Mouse (Mus musculus) embryonic fibroblast, embryonic 13.5 days (primary cell): ENCODE measurements around the gene 1810009A15Rik. TPM values are rescaled to one million over a fixed set of nuclear protein-coding genes. Genes with fewer than 3 reads are reported as not detected.
A peak's percentile ranks its signal among the peaks of the same experiment; 100 is the strongest.

Experiments used
- H3K27ac ChIP-seq: 2 replicates; pipeline ENCODE4 v1.5.1; 2012; ENCODE audit warnings: low read length, control low read depth, inconsistent platforms; ENCODE audit not compliant: insufficient read depth
- H3K4me1 ChIP-seq: 2 replicates; pipeline ENCODE4 v1.6.1; 2011; ENCODE audit warnings: low read length; ENCODE audit not compliant: control insufficient read depth, insufficient read depth
- H3K4me3 ChIP-seq: 2 replicates; pipeline ENCODE4 v1.5.1; 2011; ENCODE audit warnings: mild to moderate bottlenecking, control low read depth, low read length; ENCODE audit not compliant: insufficient read depth
- CTCF ChIP-seq: IDR thresholded peaks from 2 replicates; pipeline ENCODE4 v1.5.1; 2011; ENCODE audit warnings: mild to moderate bottlenecking, control low read depth, low read length, moderate library complexity, borderline replicate concordance; ENCODE audit not compliant: insufficient read depth
- POLR2A ChIP-seq: IDR thresholded peaks from 2 replicates; pipeline ENCODE4 v1.6.1; 2011; ENCODE audit warnings: low read depth, mild to moderate bottlenecking, control low read depth, low read length, moderate library complexity
- polyA plus RNA-seq: library from polyadenylated mRNA; stranded (reverse); fragments of >200 nt; gene quantifications from 2 replicates; pipeline ENCODE4 v1.2.4, GENCODE M21; 2011; ENCODE audit warnings: low read depth; ENCODE audit not compliant: missing spikeins, insufficient read length

1810009A15Rik gene
- polyA plus RNA-seq, result 61.7 and 68.8 TPM in 2 replicates

DNA sequence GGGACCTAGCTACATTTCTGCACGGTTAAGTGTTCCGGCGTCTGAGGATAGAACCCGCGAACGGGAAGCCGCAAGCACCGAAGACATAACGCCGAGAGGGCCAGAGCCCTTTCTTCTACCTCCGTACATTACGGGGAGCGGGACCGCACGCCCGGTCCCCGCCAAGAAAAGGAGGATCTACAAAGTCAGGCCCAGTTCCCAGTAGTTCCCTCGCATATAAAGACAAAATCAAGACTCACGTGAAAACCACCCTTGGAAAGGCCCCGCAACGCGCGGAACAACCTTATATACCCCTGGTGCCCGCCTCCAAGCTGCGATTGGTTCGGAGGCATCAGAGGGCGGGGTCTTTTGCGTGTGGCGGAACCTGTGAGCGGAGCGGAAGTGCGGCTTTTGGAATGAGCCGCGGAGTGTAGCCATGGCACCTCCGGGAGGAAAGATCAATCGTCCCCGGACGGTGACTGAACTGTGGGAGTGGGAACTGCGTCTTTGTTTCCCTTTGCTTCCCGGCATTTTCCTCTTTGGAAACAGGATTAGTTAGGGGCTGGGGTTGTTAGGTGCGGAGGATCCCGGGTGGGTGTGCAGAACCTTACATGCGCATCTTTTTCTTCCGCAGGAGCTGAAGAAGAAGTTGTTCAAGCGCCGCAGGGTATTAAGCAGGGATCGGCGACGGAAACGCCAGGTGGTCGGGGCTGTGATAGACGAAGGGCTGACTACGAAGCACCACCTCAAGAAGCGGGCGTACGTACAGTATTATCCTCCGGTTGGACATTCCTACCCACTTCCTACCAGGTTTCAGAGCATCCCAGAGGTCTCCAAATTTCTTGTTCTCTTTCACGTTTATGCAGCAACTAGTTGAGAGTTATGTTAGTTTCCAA, at the start of gene 1810009A15Rik, which contains the start of gene Gm49416:
1810009A15Rik (plus strand) TSS at position 343 of the 875 bp plus-strand sequence.
Gm49416 (plus strand) TSS at position 416 of the 875 bp plus-strand sequence.
- Histone ChIP-seq H3K27ac (peak within 1 kb of the TSS; percentile 82), H3K4me3 (peak within 1 kb of the TSS; percentile 95), H3K4me1 (peaks cover 4% of the 10 kb centered on the region; the same call in 1 of the 2 replicates)
- peak; percentile 95 for TF ChIP-seq POLR2A
- TF ChIP-seq CTCF, result no peak

DNA sequence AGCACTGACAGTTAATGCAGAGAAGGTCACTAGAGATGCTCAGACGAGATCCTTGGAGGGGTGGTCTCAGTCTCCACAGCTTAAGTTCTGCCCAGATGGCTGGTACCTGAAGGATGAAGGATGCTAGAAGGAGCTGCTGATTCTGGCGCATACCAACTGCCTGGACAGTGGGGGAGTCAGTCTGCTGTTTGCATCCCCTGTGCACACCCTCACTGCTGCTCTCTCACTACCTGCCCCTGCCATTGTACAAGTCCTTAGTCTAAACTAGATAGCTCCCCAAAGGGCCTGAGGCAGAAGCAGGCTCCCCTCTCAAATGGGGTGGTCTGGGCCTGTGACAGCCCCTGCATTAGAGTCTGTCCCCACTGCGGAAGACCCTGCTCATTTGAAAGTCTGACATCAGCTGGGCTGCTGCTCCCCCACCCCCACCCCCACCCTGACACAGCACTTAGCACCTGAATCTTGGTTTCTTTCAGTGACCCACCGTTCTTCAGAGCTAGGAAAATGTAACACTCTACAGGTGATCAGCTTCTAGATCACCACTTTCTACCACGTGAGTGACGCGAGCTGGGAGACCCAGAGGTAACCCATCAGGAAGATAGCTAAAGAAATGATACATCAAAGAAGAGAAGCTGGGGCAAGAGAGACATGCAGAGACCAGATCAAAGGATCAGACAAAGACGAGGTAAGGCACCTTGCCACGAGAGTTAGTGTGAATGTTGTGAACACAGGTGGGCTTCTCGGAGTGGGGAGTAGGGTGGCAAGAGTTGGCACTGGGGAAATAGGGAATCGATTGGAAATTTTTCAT, 49.3 kb upstream of the 1810009A15Rik start, which contains the start of gene Gng3:
Gng3 (minus strand) TSS at position 92 of the 805 bp plus-strand sequence.
- Histone ChIP-seq H3K4me3 (no peak within 1 kb of the TSS), H3K27ac (no peak within 1 kb of the TSS), H3K4me1 (no peaks in the 10 kb centered on the region)
- TF ChIP-seq POLR2A (no peak), CTCF (no peak)

DNA sequence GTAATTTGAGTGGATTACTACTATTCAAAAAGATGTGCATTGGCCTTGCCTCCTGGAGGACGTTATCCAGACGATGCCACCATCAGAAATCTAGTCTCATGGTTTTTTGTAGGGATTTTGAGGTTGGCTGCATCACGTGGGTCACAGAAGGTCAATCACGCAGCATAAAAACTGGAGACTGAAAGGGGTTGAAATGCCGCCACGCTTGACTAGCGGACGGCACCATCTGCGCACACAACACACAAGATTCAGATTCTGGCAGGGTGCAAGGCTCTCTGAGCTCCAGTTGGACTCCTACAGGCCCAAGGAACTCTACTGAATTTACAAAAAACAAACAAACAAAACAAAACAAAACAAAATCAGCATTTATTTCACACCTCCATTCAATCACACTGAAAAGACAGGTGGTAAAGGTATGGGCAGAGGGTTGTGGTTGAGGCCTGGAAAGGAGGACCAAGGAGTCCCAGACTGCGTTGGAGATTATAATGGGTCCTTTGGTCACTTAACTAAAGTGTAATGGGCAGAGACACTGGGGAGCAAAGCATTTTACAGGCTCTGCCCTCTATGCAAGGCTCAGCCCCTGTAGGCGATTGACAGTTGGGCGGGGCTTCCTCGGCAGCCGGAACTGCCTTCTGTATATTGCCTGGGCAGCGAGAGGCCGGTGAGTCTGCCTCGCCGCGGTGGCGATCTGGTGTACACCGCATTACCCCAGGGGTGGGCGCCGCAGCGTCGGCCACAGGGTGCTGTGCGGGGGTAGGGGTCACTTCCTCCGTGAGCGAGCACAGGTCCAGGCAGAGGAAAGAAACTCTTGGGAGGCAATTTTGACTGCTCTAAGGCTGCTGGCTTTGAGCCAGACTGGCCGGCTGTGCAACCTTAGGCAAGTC, 48.5 kb upstream of the 1810009A15Rik start:
- H3K4me1 ChIP-seq, result no peaks in the 10 kb centered on the region
- H3K4me3 ChIP-seq, result peak overlapping the region; percentile 30
- TF ChIP-seq CTCF (no peak), POLR2A (peak; percentile 85)
- no peak overlapping the region for H3K27ac ChIP-seq

DNA sequence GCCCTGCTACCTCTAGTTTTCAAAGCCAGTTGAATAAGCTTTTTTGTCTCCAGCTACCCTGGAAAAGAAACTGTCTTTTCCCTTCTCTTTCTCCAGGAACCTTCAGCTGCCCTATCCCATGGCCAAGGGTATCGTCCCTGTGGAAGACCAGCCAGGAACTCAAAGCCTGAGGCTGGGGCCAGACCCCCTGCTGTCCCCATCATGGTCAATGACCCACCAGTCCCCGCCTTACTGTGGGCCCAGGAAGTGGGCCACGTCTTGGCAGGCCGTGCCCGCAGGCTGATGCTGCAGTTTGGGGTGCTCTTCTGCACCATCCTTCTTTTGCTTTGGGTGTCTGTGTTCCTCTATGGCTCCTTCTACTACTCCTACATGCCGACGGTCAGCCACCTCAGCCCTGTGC, 47.6 kb upstream of the 1810009A15Rik start:
- no peaks in the 10 kb centered on the region for H3K4me1 ChIP-seq
- TF ChIP-seq POLR2A (no peak), CTCF (no peak)
- no peak overlapping the region for H3K27ac ChIP-seq
- H3K4me3 ChIP-seq, result peak overlapping the region; percentile 30; the same call in 1 of the 2 replicates

DNA sequence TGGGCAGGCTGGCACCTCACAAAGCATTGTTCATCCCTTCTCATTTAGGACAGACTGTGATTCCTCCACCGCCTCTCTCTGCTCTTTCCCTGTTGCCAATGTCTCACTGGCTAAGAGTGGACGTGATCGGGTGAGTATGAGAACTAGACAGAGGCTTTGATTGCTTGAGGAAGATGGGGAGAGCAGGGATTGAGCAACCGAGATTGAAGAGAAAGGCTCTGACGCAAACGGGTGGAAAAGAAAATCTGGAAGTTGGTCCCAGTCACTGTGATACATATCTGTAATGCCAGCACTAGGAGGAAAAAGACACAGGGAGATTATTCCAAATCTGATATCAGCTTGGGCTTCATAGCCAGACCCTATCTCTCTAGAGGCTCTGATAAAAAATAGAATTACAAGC, 45.7 kb upstream of the 1810009A15Rik start:
- TF ChIP-seq POLR2A (no peak), CTCF (no peak)
- H3K27ac ChIP-seq, result no peak overlapping the region

DNA sequence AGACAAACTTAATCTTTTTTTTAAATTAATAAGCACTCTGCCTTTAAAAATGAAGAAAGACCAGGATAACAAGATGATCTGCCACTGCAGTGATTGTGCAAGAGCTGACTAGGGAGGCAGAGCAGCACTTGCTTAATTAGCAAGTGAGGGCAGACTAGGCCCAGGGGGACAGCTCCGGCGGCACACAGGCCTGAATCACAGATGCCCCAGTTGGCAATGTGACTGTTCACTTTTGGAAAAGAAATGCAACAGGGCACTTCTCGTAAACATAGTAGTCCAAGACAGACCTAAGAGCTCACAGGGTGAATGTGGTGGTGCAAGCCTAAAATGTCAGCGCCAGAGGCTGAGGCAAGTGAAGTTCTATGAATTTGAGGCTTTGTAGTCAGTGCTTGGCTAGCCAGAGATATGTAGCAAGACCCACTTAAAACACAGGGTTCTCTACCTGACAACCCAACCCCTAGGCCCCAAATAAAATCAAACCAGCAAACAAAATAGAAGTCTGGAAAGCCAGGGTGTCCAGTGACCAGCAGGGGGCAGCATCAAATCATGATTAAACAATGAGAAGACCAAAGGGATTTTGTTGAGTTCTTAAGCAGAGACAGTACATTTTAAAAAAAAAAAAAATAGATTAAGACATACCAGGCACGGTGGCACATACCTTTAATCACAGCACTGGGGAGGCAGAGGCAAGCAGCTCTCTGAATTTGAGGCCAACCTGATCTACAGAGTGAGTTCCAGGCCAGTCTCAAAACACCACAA, 44.1 kb upstream of the 1810009A15Rik start:
- Histone ChIP-seq H3K4me3 (no peak overlapping the region), H3K27ac (no peak overlapping the region), H3K4me1 (no peaks in the 10 kb centered on the region)
- TF ChIP-seq POLR2A (no peak), CTCF (0 out of 2 replicates have a peak, but pooled peaks have one; percentile 6)

More for the DNA sequence above, 45.7 kb upstream of the 1810009A15Rik start:
- H3K4me1 ChIP-seq, result no peaks in the 10 kb centered on the region
- H3K4me3 ChIP-seq, result no peak overlapping the region

DNA sequence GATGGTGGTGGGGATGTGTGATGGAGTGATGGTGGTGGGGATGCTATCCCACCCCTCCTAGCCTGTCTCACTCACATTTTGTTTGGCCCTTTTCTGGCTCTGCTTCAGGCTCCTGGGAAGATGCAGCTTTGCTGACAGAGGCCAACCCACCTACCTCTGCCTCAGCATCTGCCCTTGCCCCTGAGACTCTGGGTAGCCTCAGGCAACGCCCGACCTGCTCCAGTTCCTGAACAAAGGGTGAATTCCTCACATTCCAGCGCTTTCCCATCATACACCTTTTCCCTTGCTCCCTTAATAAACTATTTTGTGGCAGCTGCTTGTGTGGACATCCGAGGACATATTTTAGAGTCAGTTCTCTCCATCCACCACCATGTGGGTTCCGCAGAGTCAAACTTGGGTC, 40.3 kb upstream of the 1810009A15Rik start:
- no peak overlapping the region for H3K4me3 ChIP-seq
- 0 out of 2 replicates have a peak, but pooled peaks cover 2% of the 10 kb centered on the region for H3K4me1 ChIP-seq
- TF ChIP-seq POLR2A, result no peak
- TF ChIP-seq CTCF, result no peak
- no peak overlapping the region for H3K27ac ChIP-seq

DNA sequence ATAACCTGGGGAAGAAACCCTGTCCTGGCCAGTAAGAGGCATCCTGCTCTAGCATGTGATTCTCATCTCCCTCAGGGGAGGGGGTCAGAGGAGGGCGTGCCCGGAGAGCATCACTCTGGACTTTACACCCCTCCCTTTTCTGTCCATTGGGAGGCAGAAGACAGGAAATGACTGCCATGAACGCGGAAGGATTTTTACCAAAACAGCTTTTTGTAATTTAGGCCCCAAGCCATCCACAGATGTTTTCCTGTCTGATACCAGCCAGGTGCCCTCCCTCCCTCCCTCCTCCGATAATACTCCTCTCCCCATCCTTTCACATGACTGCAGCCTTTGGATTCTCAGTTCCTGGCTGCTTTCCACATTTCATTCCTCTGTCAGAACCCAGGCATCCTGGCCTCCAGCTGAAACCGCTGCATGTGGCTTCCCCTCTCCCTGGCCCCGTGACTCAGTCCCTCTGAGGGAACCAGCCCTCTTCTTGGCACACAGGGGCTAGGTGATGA, 38.2 kb upstream of the 1810009A15Rik start, which contains the start of gene Lrrn4cl:
Lrrn4cl (plus strand) TSS at position 367 of the 500 bp plus-strand sequence.
- TF ChIP-seq POLR2A, result peak; percentile 3; the same call in 1 of the 2 replicates
- TF ChIP-seq CTCF, result no peak
- Histone ChIP-seq H3K27ac (peak within 1 kb of the TSS; percentile 64), H3K4me3 (no peak within 1 kb of the TSS), H3K4me1 (0 out of 2 replicates have a peak, but pooled peaks cover 2% of the 10 kb centered on the region)
